Mouse (Mus musculus) naive thymus-derived CD4-positive, alpha-beta T cell, adult 2 months (primary cell): ENCODE data around the gene Polr2j.

Source experiments
- DNase-seq: peaks from one replicate; pipeline ENCODE4 v3.0.0-alpha.2; 2011; ENCODE audit warnings: low read depth

Gene Polr2j

GRCm38 (mm10) chr5:136167296-136167695, 50.9 kb downstream of the Polr2j start:
- no peak for DNase-seq

GRCm38 (mm10) chr5:136168071-136168470, 51.6 kb downstream of the Polr2j start:
- peak; percentile 47 for DNase-seq

- DNase-seq = peak; percentile 56
Observed at GRCm38 (mm10) chr5:136169626-136170511, 53.4 kb downstream of the Polr2j start.

GRCm38 (mm10) chr5:136170512-136171362, 54.3 kb downstream of the Polr2j start, which contains the start of gene Orai2:
TSS of gene Orai2 (minus strand) at chr5:136170713.
- DNase-seq = peak; percentile 84

- peak; percentile 69 for DNase-seq
Observed at GRCm38 (mm10) chr5:136171363-136172341, 55.2 kb downstream of the Polr2j start.
